Mouse (Mus musculus): ENCODE measurements around the gene Arpin.

DNA sequence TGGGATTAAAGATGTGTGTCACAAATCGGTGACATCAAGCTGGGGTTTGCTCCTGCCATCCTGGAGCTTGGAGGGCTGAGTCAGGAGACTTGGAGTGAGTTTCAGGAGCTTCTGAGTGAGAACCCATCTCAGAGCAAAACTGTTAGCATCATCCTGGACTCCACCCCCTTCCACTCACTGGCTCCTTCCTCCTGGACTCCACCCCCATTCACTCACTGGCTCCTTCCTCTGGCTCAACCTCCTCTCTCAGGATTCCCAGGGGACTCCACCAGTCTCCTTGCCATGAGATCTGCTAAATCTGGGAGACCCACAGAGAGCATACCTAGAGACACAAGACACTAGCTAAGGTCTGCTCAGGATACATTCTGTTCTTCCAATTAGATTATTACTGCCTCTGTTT, 35.2 kb upstream of the Arpin start:
- TF ChIP-seq CTCF (conservative IDR thresholded peaks at IDR 0.05 in 1 of 2, IDR thresholded peaks at IDR 0.05 in 1 of 2; ENCODE audit: low read depth in 2 of 2, low read length in 2 of 2) (no peak), E2F4 (IDR thresholded peaks at IDR 0.05; ENCODE audit: insufficient replicate concordance, low read depth, low read length) (no peak), POLR2A (IDR thresholded peaks at IDR 0.05; ENCODE audit: low read depth, low read length) (no peak), JUND (conservative IDR thresholded peaks at IDR 0.05; ENCODE audit: low read depth, low read length) (no peak), MAZ (IDR thresholded peaks at IDR 0.05; ENCODE audit: low read depth, low read length) (no peak), KAT2A (IDR thresholded peaks at IDR 0.05; ENCODE audit: insufficient replicate concordance, low read length) (no peak), TBP (conservative IDR thresholded peaks at IDR 0.05; ENCODE audit: low read depth, low read length) (no peak), RCOR1 (conservative IDR thresholded peaks at IDR 0.05; ENCODE audit: low read depth, low read length) (no peak), SIN3A (IDR thresholded peaks at IDR 0.05; ENCODE audit: low read length) (no peak), MAX (IDR thresholded peaks at IDR 0.05; ENCODE audit: low read length) (no peak), EP300 (IDR thresholded peaks at IDR 0.05; ENCODE audit: low read length) (no peak), RAD21 (IDR thresholded peaks at IDR 0.05; ENCODE audit: low read depth, low read length) (no peak)
